Mouse (Mus musculus): ENCODE measurements at regions not wholly inside any gene's neighbourhood (a gene's known extent, or its start where the extent isn't known, plus 50 kb on each side); places are given as distances from the start of the nearest gene placed in this dataset.

DNA sequence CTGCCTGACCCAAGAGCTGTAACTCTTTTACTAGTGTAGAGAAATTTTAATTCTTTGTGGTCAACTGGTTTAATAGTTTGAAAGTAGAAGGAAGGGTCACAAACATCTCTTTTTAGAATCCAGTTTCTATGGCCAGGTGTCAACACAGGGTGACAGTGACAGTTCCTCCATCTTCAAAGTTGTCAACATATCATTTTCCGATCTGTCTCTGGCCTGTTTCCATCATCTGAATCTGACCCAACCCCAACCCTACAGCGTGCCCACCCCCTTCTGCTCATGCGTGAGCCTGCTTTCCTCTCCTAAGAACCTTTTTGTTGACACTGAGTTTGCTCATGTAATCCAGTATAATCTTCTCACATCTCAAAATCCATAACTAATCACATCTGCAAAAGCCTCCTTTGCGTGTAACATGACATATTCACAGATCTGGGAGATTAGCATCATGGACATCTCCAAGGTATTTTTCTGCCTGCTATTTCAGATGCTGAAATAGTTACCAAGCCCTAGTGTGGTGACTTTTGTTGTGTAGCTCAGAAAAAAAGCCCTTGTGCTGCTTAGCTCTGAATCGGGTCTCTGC is 168.4 kb downstream of the B3gnt2 start:
- DNase-seq (ENCODE audit: low read depth, low spot score), result no peak

DNA sequence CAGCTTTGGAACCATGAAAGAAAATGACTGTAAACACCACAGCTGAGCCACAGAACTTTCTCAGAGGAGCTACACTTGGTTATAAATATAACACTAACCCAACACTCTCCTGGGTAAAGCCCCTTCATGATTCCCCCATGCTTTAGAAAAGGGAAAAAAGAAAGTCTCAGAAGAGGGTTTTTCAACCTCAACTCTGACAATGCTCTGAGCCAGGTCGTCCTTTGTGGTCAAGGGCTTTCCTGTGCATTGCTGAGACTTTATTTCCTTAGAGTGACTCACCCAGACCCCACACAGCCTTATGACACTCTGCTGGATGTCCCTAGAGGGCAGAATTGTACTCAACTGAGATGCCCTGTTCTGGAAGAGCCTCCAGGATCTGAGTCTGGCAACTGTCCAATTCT is 167.8 kb downstream of the B3gnt2 start:
- DNase-seq (ENCODE audit: low read depth, low spot score), result peak; percentile 8

GRCm38 (mm10) chr11:22693376-22693775 is 167.4 kb downstream of the B3gnt2 start:
- DNase-seq (ENCODE audit: low read depth, low spot score), result no peak

DNA sequence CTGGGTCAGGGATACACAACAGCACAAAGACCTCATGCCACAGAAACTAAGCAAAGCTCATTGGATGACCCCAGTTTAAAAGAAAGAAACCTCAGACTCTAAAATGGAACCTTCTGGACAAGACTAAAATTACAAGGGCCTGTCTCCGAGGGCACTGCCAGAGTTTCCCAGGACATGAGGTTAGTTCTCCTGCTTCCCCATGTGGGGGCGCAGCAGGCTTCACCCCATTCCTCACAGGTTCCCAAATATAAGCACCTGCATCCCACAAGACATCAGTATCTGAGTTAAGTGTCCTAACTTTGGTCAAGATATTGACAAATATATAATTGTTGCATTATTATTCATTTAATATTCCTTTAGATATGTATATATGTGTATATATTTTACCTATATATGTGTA is 166.8 kb downstream of the B3gnt2 start:
- DNase-seq (ENCODE audit: low read depth, low spot score), result no peak

DNA sequence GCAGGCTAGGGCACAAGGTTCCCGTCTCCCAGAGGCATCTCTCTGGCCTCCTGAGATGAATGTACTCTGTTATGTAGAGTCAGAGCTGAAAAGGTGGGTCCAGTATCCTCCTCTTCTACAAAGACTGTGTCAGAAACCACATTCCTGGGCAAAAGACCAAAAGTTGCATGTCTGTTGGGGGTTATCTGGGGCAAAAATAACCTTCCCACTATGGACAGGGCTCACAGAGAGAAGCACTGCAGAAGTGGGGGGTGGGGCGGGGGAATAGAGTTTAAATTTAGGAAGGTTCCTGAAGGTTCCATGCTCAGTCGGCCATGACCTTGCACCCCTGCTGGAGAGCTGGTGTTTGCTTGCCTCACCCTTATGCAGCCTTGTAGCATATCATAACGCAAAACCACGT is 165.9 kb downstream of the B3gnt2 start:
- DNase-seq (ENCODE audit: low read depth, low spot score), result no peak

- DNase-seq (ENCODE audit: low read depth, low spot score), result no peak
Observed at GRCm38 (mm10) chr11:22695237-22695636, 165.5 kb downstream of the B3gnt2 start.

- DNase-seq (ENCODE audit: low read depth, low spot score), result no peak
Observed at GRCm38 (mm10) chr11:22698057-22698941, 162.5 kb downstream of the B3gnt2 start.

DNA sequence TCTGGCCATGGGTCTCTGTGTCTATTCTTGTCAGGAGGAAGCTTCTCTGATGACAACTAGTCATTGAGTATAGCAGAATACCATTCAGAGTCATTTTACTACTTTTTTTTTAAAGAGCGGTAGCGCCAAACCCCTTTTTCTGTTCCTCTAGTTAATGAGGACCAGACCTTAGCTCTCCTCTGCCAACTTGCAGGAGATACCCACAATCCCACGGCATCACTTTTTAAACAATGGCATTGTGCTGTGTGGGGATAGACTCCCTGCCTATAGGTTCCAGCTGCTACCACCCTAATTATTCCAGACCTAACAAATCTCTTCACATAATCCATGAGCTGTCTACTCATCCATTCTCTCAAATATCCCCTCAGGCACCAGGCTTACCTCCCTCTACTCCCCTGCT is 154.7 kb downstream of the B3gnt2 start:
- DNase-seq (ENCODE audit: low read depth, low spot score), result no peak
